Mouse (Mus musculus): ENCODE measurements at regions not wholly inside any gene's neighbourhood (a gene's known extent, or its start where the extent isn't known, plus 50 kb on each side); places are given as distances from the start of the nearest gene placed in this dataset.

DNA sequence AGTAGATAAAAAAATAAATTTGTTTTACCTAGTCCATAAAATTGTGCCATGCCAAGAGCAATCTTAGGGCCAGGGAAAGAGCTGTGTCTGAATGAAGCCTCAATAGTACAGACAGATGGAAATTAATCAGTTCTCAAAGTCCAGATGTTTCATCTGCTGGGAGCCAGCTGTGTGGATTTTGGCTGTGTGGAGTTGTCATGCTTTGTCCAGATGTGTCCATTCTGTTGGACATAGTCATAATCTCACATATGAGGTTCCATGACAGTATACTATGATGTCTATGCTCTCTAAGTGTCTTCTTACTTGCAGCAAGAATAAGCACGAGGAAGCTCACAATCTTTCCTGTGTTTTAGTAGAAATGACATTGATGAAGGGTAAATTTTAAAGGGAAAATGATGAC lies 105.8 kb upstream of the 4933415F23Rik start:
- DNase-seq (ENCODE audit: low read depth, low spot score): no peak

DNA sequence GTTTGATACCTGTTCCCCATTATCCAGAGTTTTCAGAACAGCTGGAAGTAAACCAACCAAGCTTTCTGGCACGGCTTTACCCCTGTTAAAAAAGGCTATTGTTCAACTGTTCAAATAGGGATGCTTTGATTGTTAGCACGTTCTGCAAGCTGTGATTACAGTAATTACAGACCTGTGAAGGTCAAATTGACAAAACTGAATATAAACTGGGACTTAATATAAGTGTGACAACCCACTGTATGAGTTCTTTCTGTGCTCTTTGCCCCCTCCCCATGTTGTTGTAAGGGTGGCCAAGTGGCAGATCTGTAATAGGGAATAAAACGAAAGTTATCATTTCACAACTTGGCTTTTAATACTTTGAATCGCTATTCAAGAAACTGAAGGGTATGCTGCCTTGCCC lies 105.0 kb upstream of the 4933415F23Rik start:
- DNase-seq (ENCODE audit: low read depth, low spot score): no peak

DNA sequence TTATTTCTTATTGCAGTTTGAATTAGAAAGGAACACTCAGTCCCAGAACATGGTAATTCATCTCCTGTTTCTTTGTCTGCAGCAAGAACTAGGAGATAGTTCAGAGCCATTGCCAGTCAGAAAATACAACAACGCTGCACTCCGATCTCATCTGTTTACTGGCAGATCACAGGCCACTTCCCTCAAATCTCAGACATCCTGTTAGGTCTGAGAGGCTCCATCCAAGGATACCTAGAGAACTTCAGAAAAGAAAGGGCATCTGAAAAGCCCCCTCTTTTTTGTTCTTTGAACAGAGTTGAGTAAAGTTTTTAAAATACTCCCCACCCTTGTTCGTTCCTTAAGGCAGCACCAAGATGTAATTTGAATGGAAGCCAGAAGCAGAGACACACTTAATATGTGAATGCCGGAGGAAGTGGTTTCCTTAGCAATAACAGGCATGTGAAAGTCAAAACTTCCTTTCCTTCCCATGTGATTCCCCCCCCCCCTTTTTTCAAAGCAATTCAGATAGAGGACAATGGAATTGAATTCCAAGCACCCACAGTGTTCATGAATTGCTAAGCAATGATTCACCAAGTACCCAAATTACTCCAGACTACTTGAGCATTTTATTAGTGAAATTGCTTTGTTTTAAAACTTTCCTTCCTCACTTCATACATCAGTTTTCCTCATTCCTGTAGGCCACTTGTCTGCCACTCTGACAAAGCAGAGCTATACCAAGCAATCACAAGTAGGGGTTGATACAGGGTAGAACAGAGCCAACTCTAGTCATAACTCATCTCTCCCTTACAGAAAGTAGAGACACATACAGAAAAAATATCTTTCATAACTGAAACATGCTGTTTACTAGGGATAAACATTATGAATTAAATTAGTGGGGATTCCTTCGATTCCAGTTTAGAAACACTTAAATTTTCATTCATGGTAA lies 100.7 kb upstream of the 4933415F23Rik start:
- no peak for DNase-seq (ENCODE audit: low read depth, low spot score)

DNA sequence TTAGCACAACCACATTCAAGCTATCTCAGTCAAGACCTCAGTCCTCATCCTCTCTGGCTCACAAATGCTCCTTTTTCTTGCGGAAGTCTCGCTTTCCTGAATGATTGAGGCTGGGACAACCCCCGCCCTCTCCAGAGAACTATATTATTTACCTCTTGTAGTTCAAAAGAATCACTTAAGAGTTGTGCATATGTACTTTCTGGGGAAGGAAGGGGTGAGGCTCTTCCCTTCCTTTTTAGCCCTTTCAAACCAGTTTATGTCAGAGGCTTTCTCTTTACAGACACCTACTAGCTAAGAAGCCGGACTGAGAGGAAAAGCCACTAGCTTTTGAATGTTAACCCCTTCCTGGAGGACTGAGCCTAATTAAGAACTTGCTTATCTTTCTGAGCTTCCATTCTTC lies 98.4 kb upstream of the 4933415F23Rik start:
- no peak for DNase-seq (ENCODE audit: low read depth, low spot score)

DNA sequence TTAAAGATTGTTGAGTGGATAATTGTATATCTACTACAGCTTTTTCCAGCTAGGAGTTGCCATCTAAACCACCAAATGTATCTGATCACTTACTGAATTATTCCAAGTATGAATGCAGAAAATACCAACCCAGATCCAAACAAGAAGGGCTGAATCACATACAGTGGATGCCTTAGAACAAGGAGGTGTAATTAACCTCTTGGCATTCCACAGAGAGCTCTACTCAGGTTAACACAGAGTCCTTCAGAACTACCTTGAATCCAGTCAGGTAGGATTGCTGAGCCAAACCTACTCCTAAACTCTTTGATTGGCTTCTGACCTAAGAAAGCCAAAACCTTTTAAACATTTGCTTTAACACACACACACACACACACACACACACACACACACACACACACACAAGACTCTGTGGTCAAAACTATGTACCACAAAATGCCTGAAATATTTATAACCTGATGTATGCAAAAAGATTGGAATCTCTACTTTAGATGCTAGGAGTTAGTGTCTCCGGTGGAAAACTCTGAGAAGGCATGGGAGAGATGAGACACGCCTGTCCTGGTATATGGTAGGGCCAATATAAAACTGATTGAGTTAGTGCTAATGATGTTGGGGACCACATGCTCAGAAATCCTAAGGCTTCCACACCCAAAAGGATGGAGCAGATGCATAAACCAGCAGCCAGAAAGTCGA lies 88.4 kb upstream of the 4933415F23Rik start:
- no peak for DNase-seq (ENCODE audit: low read depth, low spot score)

DNA sequence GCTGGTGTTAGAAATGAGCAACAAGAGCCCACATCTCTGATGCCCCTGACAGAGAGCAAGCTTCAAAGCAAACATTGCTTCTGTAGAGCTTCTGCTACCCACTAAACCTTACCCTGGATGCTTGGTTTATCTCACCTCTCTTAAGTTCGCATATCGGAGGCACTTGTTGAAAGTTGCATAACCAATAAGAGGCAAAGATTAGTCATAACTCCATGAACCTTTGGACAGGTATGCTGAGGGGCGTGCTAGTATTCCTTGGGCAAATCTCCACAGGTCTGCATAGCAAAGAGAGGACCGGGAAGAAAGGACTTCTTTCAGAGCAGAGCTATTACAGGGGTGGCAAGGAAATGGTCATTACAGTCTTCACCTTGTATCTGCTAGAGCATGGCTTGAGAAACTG lies 87.7 kb upstream of the 4933415F23Rik start:
- no peak for DNase-seq (ENCODE audit: low read depth, low spot score)

DNA sequence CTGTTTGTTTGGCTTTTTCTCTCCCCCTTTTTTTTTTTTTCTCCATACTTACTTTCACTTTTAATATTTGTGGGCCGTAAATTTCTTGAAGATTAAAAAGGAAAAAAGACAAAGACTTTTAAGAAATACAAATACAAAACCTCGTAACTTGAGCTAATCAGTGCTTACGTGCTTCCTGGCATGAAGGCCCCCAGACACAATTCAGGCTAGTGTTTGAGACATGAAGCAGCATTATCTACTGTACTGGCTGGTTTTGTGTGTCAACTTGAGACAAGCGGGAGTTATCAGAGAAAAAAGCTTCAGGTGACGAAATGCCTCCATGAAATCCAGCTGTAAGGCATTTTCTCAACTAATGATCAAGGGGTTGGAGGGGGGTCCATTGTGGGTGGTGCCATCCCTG lies 86.2 kb upstream of the 4933415F23Rik start:
- DNase-seq (ENCODE audit: low read depth, low spot score): no peak

DNA sequence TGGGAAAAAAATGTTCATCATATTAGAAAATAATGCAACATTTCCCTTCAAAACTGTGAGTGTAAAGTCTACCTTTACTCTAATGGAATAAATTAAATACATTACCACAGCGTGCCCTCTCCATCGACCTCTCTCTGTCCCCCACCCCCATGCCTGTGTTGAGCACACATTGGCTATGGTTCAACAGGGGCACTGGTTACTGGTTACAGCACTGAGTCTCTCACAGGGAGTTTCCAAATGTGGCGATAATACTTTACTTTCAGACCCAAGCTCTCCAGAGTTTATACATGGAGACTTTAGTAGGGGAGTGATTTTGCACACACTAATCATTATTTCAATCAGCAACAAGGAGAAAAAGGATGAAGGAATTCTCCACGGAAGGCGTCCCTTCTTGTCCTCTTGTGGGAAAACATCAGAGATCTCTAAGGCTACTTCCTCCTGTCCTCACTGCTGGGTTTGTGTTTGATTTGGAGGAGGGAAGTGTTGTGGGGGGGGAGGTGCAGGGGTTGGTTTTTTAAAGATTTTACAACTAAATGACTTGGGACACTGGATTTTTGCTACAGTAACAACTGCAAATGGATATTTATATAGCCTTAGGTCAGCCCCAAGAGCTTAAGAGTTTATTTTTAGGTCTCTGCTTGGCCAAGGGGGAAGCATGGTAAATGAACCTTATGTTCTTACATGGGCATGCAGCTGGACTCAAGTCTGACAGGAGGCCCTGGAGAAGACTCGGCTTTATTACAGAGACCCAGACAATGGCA lies 85.6 kb upstream of the 4933415F23Rik start:
- no peak for DNase-seq (ENCODE audit: low read depth, low spot score)

DNA sequence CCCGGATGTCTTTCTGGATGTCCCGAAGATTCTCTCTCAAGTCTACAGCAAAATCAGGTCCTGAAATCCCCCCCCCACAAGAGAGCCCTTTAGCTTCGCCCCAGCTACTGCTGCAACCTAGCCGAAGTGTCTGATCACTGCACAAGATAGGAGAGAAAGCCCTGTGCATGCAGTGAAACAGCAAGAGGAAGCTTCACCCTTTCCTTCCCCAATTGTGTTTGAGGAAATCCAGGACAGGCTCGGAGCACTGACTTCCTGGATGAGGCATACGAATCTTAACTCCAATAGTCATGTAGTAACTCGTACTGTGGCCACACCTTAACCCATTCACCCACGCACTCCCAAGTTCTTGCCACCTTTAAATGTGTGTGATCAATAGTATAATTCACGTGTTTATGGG lies 82.7 kb upstream of the 4933415F23Rik start:
- no peak for DNase-seq (ENCODE audit: low read depth, low spot score)

DNA sequence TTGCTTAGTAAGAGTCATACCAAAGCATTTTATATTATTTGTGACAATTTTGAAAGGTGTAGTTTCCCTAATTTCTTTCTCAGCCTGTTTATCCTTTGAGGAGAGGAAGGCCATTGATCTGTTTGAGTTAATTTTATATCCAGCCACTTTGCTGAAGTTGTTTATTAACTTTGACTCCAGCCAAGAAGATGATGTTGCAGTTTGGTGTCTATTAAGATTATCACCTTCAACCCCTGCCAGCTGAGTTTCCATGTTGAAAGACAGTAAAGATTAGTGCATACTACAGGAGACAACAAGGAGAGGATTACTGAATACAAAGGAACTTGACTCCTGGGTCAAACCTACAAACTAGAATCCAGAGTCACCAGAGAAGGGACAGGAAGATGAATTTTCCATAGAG lies 80.5 kb upstream of the 4933415F23Rik start:
- no peak for DNase-seq (ENCODE audit: low read depth, low spot score)

DNA sequence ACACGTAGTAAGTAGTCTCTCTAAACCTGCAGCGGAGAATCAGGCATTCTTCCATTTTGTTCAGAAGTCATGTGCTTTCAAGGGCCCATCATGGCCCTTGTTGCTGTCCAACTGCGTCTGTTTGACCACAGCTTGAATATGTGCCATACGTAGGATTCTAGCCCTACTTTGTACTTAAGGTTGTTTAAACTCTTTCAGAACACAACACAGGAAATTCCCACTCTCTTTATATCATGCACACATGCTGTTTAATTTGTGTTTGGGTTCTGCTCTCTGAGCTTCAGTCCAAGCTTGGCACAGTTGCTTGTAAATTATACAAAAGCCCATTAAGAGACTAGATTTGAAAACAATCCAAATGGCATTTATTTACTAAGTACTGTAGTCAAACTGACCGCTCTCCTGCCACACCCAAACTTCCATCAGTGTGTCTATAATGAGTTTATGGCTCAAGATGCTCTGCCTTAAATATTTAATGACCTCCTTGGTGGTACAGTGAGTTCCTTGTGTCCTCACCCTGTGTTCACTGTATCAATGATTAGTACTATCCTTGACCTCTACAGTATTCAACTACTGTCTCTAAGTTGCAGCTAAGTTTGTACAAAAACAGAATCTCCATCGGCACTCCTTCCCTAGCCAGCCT lies 76.4 kb upstream of the 4933415F23Rik start:
- no peak for DNase-seq (ENCODE audit: low read depth, low spot score)

DNA sequence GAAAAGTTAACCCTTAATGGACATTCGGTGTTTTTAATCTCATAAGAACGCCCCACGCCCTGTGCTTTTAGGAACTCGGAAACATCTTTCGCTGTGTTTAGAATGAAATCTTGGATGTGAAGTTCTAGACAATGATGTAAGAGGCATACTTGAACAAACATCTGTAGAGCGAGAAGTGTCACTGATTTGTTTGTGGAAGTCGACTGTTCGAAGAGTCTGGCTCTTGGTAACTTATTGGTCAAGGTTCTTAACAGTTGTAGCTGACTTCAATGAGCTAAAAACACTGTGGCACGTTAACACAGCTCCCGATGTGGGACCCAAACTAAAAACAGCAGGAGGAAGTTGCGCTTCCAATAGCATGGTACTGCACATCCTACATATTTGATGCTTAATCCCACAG lies 72.0 kb upstream of the 4933415F23Rik start:
- no peak for DNase-seq (ENCODE audit: low read depth, low spot score)

DNA sequence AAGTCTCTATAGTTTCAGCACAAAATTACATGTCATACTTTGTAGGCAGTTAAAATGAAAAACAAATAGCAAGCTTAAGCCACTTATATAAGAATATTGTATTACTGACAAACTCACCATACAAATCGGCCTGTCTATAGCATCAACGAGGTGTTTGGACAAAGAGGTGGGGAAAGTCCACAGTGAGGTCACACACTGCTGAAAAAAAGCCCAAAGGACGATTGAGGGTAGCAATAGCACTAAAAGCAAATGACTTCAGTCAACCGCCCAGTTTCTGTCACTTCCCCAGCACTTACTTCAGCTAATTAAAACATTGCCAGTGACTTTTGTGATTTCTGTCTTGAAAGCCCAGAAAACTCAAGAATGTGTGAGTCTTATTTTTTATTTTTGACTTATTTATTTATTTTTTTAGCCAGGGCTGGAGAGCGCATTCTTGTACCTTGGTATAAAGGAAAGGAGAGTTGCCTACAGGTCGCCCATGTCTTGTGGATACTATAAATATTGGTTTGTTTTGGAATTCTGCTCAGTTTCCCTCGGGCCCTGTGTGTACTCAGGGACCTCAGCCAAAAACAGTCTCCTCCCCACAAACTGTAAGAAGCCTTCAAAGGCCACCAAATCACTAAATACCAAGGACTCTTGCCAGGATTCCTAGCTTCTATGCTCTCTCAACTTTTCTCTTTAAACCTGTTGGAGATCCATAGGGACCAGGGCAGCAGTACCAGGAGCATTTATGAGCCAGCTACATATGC lies 71.2 kb upstream of the 4933415F23Rik start:
- no peak for DNase-seq (ENCODE audit: low read depth, low spot score)

DNA sequence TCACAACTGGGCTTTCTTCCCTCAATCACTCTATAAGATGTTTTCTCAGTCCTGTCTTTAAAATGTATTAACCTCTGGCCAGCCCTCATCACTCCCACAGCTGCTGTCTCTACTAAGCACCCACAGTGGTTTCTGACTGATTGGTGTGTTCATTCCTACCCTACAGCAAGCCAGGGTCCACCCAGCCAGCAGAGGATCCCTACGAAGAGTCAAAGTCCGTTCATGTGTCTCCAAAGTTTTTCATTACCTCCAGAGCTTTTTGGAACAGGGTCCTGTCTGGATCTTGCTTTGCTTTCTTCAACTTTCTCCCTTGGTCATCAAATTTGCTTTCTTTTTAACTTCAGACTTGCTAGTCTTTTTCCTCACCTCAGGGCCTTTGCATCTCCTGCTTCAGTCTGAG lies 69.3 kb upstream of the 4933415F23Rik start:
- DNase-seq (ENCODE audit: low read depth, low spot score): no peak

DNA sequence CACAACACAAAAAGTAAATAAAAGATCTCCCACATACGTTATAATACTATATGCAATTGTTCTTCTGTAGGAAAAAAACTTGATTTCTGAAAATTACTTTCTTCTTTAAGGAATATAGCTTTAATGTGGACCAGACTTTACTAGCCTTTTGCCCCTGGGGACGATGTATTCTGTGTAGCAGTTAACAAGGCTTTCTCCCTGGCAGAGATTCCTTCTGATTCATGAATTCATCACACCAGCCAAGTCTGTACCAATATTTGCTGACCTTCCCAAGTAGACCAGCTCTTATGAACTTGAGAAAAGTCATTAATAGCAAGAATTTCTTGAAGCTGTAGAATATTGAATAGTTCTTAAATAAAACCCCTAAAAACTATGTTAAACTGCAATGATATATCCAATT lies 68.7 kb upstream of the 4933415F23Rik start:
- no peak for DNase-seq (ENCODE audit: low read depth, low spot score)

DNA sequence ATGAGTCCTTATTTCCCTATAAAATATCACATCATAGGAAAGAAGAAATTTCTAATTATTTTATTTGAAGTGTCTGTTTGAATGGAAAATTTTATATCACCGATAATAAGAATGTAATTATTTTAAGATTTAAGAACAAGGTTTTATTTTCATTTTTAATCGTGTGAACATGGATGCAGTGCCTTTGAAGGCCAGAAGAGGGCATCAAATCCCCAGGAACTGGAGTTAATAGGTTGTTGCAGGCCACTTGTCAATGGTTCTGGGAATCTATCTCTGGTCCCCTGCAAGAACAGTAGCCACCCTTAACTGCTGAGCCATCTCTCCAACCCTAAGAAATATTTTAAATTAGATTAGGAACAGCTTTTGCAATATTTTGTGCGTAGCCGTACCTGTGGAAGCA lies 66.5 kb upstream of the 4933415F23Rik start:
- peak; percentile 18 for DNase-seq (ENCODE audit: low read depth, low spot score)

DNA sequence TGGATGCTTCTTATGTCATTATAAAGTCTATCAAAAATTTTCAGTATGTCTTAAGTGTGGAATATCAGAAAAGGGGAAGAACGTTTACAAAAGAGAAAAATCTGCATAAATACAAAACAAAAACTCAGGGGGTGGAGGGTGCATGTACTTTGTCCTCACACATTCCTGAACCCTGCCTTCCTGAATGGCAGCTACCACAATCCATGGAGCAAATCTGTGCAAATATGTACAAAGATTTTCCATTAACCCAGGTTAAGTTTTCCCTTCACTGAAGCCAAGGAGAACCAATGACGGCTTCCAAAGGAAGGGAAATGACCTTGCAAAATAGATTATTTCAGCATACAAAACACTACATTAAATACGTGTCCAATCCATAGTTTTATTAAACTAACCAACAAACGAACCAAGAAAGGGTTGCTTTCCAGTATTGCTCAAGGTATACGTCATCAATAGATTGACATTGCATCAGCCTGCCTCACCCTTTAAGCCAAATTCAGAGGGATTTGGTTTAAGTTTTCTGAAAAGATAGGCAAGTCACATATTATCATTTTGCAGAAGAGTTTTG lies 61.4 kb upstream of the 4933415F23Rik start:
- DNase-seq (ENCODE audit: low read depth, low spot score): no peak

DNA sequence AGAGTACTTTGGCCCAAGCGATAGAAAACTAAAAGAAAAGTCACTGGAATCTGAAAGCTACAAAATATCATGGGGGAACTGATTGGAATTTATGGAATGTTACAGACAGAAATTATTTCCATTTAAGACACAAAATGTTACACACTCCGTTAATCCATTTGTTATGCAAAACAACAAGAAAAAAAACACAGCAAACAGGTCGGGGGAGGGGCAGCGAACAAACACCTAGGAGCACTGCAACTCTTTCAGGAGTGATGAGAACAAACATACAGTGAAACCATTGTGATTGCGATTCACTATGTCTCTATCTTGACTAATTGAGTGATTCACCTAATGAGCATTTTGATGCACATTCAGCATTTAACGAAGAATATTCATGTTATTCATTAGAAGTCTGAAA lies 60.7 kb upstream of the 4933415F23Rik start:
- peak; percentile 28 for DNase-seq (ENCODE audit: low read depth, low spot score)

All from R1 (cell line).